Mouse (Mus musculus): ENCODE measurements around the gene Kdm2a. TPM values are rescaled to one million over a fixed set of nuclear protein-coding genes. Genes with fewer than 3 reads are reported as not detected.

The Kdm2a gene
- total RNA-seq, 2 experiments from 2014 or later = 82.4 to 85.3 TPM

- no peak for DNase-seq
Observed at GRCm38 (mm10) chr19:4298322-4299121, 99.6 kb downstream of the Kdm2a start.

- DNase-seq = no peak
Observed at GRCm38 (mm10) chr19:4297851-4298250, 100.2 kb downstream of the Kdm2a start.

GRCm38 (mm10) chr19:4296611-4297010, 101.5 kb downstream of the Kdm2a start:
- no peak for DNase-seq

- DNase-seq = no peak
Observed at GRCm38 (mm10) chr19:4295391-4295790, 102.7 kb downstream of the Kdm2a start.

- no peak for DNase-seq
Observed at GRCm38 (mm10) chr19:4294381-4295097, 103.5 kb downstream of the Kdm2a start.

- DNase-seq = no peak
Observed at GRCm38 (mm10) chr19:4291161-4291560, 106.9 kb downstream of the Kdm2a start.

- DNase-seq = no peak
Observed at GRCm38 (mm10) chr19:4290749-4291148, 107.3 kb downstream of the Kdm2a start.

- no peak for DNase-seq
Observed at GRCm38 (mm10) chr19:4283653-4284052, 114.4 kb downstream of the Kdm2a start.

- DNase-seq = peak; percentile 90 to 91
Observed at GRCm38 (mm10) chr19:4282898-4283553, 115.1 kb downstream of the Kdm2a start, which contains the start of gene Ankrd13d. TSS of gene Ankrd13d (minus strand) at chr19:4283137.

- no peak for DNase-seq
Observed at GRCm38 (mm10) chr19:4280425-4280824, 117.7 kb downstream of the Kdm2a start.

- DNase-seq = no peak
Observed at GRCm38 (mm10) chr19:4279487-4279886, 118.6 kb downstream of the Kdm2a start.

GRCm38 (mm10) chr19:4270972-4271371, 127.1 kb downstream of the Kdm2a start:
- no peak for DNase-seq

- DNase-seq = no peak
Observed at GRCm38 (mm10) chr19:4270187-4270586, 127.9 kb downstream of the Kdm2a start.

- peak; percentile 60 to 65 for DNase-seq
Observed at GRCm38 (mm10) chr19:4268566-4269361, 129.3 kb downstream of the Kdm2a start, which contains the start of gene Ssh3. TSS of gene Ssh3 (minus strand) at chr19:4269180.

GRCm38 (mm10) chr19:4265956-4266355, 132.1 kb downstream of the Kdm2a start:
- DNase-seq = no peak

Other genes with a start within 250 kb of the Kdm2a start
- 10 to 100 TPM; 83.8 to 90.0 TPM for gene Coro1b, start 249.7 kb downstream of the Kdm2a start, total RNA-seq (2021)
- 1 to 10 TPM; 1.6 to 3.8 TPM for gene Ptprcap, start 244.7 kb downstream of the Kdm2a start, total RNA-seq (2021)
- 10 to 100 TPM; 34.5 to 45.1 TPM for gene Rps6kb2, start 234.9 kb downstream of the Kdm2a start, total RNA-seq (2021)
- 1 to 10 TPM; 7.1 to 9.9 TPM for gene Carns1, start 222.8 kb downstream of the Kdm2a start, total RNA-seq (2021)
- 1 to 10 TPM in 1 of 2 experiments, under 1 TPM in 1; 0.56 to 1.3 TPM for gene Tbc1d10c, start 207.0 kb downstream of the Kdm2a start, total RNA-seq (2021)
- gene Ppp1ca, start 206.2 kb downstream of the Kdm2a start, total RNA-seq (2021) = 100 to 1,000 TPM; 255 to 265 TPM
- gene Rad9a, start 196.6 kb downstream of the Kdm2a start, total RNA-seq (2021) = 1 to 10 TPM; 5.5 to 7.1 TPM
- gene Clcf1, start 184.0 kb downstream of the Kdm2a start, total RNA-seq (2021) = under 1 TPM; 0.32 to 0.83 TPM
- gene AC109138.7, start 183.9 kb downstream of the Kdm2a start, total RNA-seq (2021) = not detected
- gene Pold4, start 166.4 kb downstream of the Kdm2a start, total RNA-seq (2021) = 10 to 100 TPM; 12.4 to 16.6 TPM
- 10 to 100 TPM; 53.4 to 59.5 TPM for gene Ssh3, start 129.1 kb downstream of the Kdm2a start, total RNA-seq (2021)
- gene Ankrd13d, start 115.1 kb downstream of the Kdm2a start, total RNA-seq (2021) = 10 to 100 TPM; 65.2 to 66.9 TPM
- 100 to 1,000 TPM; 195 to 208 TPM for gene Grk2, start 92.1 kb downstream of the Kdm2a start, total RNA-seq (2021)
- gene Rhod, start 41.1 kb upstream of the Kdm2a start, total RNA-seq (2021) = 1 to 10 TPM in 1 of 2 experiments, under 1 TPM in 1; 0.35 to 1.3 TPM
- gene Syt12, start 79.2 kb upstream of the Kdm2a start, total RNA-seq (2021) = 10 to 100 TPM; 26.1 to 30.0 TPM
- not detected for gene 2010003K11Rik, start 100.3 kb upstream of the Kdm2a start, total RNA-seq (2021)
- gene Pcx, start 112.2 kb upstream of the Kdm2a start, total RNA-seq (2021) = 10 to 100 TPM; 56.1 to 61.9 TPM
- 10 to 100 TPM; 35.0 to 35.3 TPM for gene Lrfn4, start 217.4 kb upstream of the Kdm2a start, total RNA-seq (2021)
- 10 to 100 TPM; 23.9 to 26.0 TPM for gene Rce1, start 227.4 kb upstream of the Kdm2a start, total RNA-seq (2021)

Data from layer of hippocampus, postnatal 36 days (tissue).